Mouse (Mus musculus): ENCODE measurements around the gene Csmd2.

Csmd2 gene

GRCm38 (mm10) chr4:128365851-128366250, 378.2 kb downstream of the Csmd2 start:
- no peak for DNase-seq

DNA sequence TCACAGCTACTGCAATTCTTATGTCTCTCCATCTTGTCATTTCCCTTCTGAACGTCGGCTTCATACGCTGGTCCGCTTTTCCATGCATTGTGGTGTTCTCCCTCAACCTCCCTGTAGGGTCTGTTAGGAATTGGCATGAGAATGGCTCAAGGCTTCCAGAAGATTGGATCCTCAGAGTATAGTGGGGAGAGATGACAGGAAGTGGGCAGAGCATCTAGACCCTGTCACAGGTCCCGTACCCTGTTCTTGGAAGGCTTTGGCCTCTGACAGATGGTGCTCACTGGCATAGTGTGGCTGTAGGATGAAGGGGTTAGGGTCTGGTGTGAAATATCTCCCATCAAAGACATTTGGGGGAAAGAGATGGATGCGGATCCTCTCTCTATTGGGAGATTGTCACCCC, 380.4 kb downstream of the Csmd2 start:
- no peak for DNase-seq

- no peak for DNase-seq
These were observed 384.1 kb downstream of the Csmd2 start for GRCm38 (mm10) chr4:128371766-128372165.

- no peak for DNase-seq
These were observed 385.5 kb downstream of the Csmd2 start for GRCm38 (mm10) chr4:128373196-128373595.

GRCm38 (mm10) chr4:128374051-128374450, 386.4 kb downstream of the Csmd2 start:
- DNase-seq: no peak

GRCm38 (mm10) chr4:128378946-128379345, 391.3 kb downstream of the Csmd2 start:
- no peak for DNase-seq

DNA sequence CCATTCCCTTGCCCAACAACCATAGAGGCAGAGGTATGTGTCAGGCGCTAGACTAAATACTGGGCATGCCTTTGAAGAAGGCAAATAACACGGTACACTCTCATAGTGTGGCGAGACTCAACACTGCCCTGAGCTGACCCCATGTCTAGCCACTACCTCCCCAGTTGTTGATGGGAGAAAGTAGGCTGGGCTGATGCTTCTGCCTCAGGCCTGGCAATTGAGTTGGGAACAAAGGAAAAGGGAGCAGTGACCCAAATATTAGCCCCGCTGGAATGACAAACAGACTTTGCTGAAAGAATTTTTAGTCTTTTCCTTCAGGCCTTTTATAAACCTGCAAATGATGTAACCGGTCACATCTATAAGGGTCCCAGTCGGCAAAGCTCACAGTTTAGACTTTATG, 393.7 kb downstream of the Csmd2 start:
- DNase-seq: no peak

GRCm38 (mm10) chr4:128383800-128384199, 396.1 kb downstream of the Csmd2 start:
- DNase-seq: no peak

DNA sequence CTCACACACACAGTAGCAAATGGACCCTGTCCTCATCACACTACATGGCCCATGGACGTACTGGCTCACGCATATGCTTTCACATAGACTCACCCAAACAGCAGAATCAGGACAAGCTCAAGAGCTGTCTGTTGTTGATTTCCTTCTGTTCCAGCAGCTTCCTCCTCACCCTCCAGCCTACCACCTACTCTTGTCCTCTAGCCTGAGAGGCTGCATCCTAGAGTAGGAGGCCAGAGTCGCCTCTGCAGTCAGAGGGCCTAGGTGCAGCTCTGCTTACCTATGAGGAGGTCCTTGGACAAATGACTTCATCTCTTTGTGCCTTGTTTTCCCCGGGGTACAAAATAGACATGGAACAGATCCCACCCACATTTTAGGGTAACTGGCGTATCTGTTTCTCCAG, 403.8 kb downstream of the Csmd2 start:
- DNase-seq: no peak

DNA sequence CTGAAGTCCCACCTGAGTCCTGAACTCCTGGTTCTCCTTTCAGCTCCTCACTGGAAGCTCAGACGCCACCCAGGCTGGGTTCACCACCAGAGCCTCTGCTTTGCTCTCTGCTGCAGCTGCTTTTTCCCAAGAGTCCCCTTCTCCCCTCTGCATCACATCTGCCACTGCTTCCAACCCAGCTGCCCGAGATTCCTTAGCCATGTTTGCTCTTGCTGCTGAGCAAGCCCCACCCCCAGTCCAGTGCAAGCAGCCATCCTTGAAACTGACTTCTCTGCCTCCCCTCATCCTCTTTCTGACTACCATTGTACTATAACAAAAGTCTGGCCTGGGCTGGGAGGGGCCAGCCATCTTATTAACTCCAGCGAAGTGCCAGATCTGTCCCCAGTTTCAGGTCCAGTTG, 404.6 kb downstream of the Csmd2 start:
- DNase-seq: no peak

- no peak for DNase-seq
These were observed 406.2 kb downstream of the Csmd2 start for GRCm38 (mm10) chr4:128393864-128394263.

DNA sequence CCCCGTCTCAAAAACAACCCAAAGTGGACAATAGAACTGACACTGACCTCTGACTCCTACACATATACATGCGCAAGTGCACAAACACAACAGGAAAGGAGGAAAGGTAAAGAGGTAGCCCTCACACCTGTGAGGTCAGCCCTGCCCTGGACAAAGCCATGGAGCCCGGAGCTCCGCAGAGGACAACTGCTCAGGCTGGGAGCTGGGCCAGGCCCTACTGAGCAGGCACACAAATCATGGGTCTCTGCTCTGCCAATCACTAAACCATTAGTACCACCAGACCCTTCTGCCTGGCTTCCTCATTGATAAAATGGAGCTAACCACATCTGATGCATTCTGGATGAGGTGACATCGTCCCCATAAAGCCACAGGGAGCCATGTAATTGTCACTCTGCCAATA, 409.0 kb downstream of the Csmd2 start:
- no peak for DNase-seq

- no peak for DNase-seq
These were observed 410.1 kb downstream of the Csmd2 start for GRCm38 (mm10) chr4:128397804-128398203.

DNA sequence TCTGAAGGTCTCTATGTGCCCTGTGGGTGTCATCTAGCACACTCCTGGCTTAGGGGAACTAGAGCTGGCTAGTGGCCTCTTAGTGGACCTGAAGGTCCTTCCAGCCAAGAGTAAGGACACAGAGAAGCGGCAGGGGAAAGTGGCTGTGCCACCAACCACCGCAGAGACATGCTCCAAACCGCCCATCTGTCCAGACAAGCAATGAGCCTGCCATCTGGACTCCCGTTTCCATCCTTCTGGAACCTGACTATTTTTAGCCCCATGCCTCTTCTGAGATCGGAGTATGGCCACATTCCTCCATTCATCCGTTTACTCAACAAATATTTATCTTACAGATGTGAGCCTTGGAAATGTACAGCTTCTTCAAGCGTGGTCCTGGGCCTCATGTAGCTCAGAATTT, 411.3 kb downstream of the Csmd2 start:
- no peak for DNase-seq

DNA sequence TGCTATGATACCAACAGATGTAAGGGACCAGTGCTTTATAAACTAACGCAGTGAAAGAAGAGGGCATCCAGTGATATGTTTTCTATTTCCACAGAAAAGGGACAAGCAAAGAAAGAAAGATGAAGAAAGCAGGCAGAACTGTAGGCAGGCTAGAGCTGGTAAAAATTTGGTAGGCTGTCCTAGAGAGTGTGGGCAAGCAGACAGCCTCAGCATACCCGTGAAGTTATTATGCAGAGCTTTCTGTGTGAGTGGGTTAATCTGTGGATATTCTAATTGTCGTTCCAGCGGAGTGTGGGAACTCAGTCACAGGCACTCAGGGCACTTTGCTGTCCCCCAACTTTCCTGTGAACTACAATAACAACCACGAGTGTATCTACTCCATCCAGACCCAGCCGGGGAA, 412.4 kb downstream of the Csmd2 start:
- no peak for DNase-seq

GRCm38 (mm10) chr4:128401591-128401990, 413.9 kb downstream of the Csmd2 start:
- DNase-seq: no peak

GRCm38 (mm10) chr4:128402706-128403105, 415.0 kb downstream of the Csmd2 start:
- DNase-seq: no peak

- DNase-seq: no peak
These were observed 417.9 kb downstream of the Csmd2 start for GRCm38 (mm10) chr4:128405576-128405975.

- no peak for DNase-seq
These were observed 419.6 kb downstream of the Csmd2 start for GRCm38 (mm10) chr4:128407084-128407845.

DNA sequence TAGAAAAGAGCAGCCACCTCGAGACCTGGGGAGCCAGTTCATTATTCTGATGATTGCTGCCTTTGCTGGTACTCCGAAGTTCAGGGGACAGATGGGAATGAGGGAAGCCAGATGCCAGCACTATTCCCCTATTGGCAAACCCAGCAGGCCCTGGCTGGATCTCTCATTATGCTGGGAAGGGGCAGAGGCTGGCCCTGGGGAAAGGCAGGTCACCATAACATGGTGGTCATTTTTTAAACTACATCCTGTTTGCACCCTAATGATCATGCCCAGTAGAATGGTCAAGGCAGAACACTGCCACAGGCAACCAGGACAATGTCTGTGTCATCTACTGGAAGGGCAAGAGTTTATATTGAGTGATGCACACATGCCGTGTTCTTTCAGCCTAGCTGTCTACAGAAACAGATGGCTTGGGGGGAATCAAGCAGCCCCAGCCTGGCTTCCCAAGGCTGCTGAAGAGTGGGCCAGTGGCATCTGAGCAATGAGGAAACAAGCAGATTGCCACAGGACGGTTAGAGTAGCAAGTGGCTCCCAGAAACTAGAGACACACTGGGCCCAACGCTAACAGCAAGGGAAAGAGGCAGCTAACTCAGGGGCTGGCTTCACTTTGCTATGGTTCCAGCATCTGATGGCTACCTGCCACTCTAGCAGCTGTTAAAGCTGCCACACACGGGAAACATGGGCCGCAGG, 424.4 kb downstream of the Csmd2 start:
- DNase-seq: no peak

GRCm38 (mm10) chr4:128414741-128415140, 427.1 kb downstream of the Csmd2 start:
- no peak for DNase-seq

DNA sequence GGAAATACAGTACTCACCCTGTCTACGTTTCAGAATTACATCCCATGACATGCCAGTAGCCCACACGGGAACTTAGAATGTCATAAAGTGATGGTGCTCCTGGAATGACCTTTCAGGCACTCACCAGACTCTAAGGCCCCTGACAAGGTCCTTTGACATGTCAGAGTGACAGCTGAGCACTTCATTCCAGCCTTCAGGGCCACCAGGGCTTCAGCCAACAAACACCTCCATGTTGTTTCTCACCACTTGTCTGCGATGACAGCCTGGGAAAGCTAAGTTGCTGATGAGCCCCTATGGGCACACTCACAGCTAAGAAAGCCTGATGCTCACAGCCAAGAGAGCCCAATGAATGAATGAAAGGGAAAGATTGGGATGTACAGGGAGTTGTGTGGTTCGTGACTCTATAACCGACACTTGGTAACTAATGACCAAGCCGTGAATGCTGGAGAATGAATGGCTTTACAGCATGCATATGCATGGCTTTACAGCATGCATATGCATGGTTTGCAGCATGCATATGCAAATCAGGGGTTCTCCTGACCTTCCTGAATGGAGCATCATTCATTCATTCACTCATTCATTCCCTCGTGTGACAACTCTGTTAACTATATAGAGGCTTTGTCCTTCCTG, 432.4 kb downstream of the Csmd2 start:
- no peak for DNase-seq

- no peak for DNase-seq
These were observed 434.8 kb downstream of the Csmd2 start for GRCm38 (mm10) chr4:128422486-128422885.

GRCm38 (mm10) chr4:128425339-128425738, 437.7 kb downstream of the Csmd2 start:
- no peak for DNase-seq
